Mouse (Mus musculus) embryonic facial prominence, embryonic 15.5 days (tissue): ENCODE results near the gene Clec3b. TPM values are rescaled to one million over a fixed set of nuclear protein-coding genes. Genes with fewer than 3 reads are reported as not detected.

ENCODE experiments used
- ATAC-seq: fragments of 200-750 bp; cut with Nextera tagmentation; 2 replicates; pipeline ENCODE4 v1.8.0; 2017; ENCODE audit warnings: low read depth, moderate TSS enrichment; ENCODE audit not compliant: insufficient number of reproducible peaks, low FRiP score, low TSS enrichment
- H3K27ac ChIP-seq: fragments of 300-500 bp; sonication (generic); replicated peaks from 2 replicates; pipeline ENCODE4 v1.5.1; 2015; ENCODE audit warnings: mild to moderate bottlenecking, inconsistent platforms
- H3K27me3 ChIP-seq: fragments of 300-500 bp; sonication (generic); 2 replicates; pipeline ENCODE4 v1.6.1; 2015; ENCODE audit warnings: inconsistent platforms
- H3K36me3 ChIP-seq: fragments of 300-500 bp; sonication (generic); 2 replicates; pipeline ENCODE4 v1.6.1; 2015; ENCODE audit warnings: mild to moderate bottlenecking, inconsistent platforms
- H3K4me1 ChIP-seq: fragments of 300-500 bp; sonication (generic); 2 replicates; pipeline ENCODE4 v1.6.1; 2015; ENCODE audit warnings: inconsistent platforms
- H3K4me2 ChIP-seq: fragments of 300-500 bp; sonication (generic); replicated peaks from 2 replicates; pipeline ENCODE4 v1.6.1; 2015; ENCODE audit warnings: mild to moderate bottlenecking, inconsistent platforms
- H3K4me3 ChIP-seq: fragments of 300-500 bp; sonication (generic); replicated peaks from 2 replicates; pipeline ENCODE4 v1.5.1; 2015; ENCODE audit warnings: mild to moderate bottlenecking, inconsistent platforms
- H3K9ac ChIP-seq: fragments of 300-500 bp; sonication (generic); 2 replicates; pipeline ENCODE4 v1.6.1; 2015; ENCODE audit warnings: inconsistent platforms
- H3K9me3 ChIP-seq: fragments of 300-500 bp; sonication (generic); replicated peaks from 2 replicates; pipeline ENCODE4 v1.6.1; 2016; ENCODE audit warnings: inconsistent platforms
- WGBS: fragments of 180-500 bp; shearing (Covaris S2); methylation state at CpG from one replicate; pipeline ENCODE4 v1.1.7; 2015; 5-methylcytosine and 5-hydroxymethylcytosine counted together
- polyA plus RNA-seq: library from polyadenylated mRNA; unstranded; fragments of >200 nt; fragmentation: Nextera tagmentation; extraction: Ambion mirVana; gene quantifications from 2 replicates; pipeline ENCODE4 v1.2.1, GENCODE M21; 2015

The Clec3b gene
- polyA plus RNA-seq, 1 experiment from 2014 or later, result 5.4 TPM

- WGBS, result 87% methylated on average over 6 of the region's 6 CpGs
- no peaks in the 10 kb centered on the region for H3K27me3 ChIP-seq
- H3K36me3 ChIP-seq, result peaks cover 66% of the 10 kb centered on the region
- no peak for ATAC-seq
- H3K4me2 ChIP-seq, result no peak overlapping the region
- no peaks in the 10 kb centered on the region for H3K9me3 ChIP-seq
- no peaks in the 10 kb centered on the region for H3K4me1 ChIP-seq
- H3K4me3 ChIP-seq, result no peak overlapping the region
- no peak overlapping the region for H3K9ac ChIP-seq
- H3K27ac ChIP-seq, result no peak overlapping the region
Observed at GRCm38 (mm10) chr9:123123571-123124412, 27.0 kb upstream of the Clec3b start.

- H3K27ac ChIP-seq, result no peak overlapping the region
Observed at GRCm38 (mm10) chr9:123124413-123124981, 26.2 kb upstream of the Clec3b start.

GRCm38 (mm10) chr9:123127663-123128062, 23.1 kb upstream of the Clec3b start:
- Histone ChIP-seq H3K27ac (no peak overlapping the region), H3K4me2 (no peak overlapping the region), H3K9ac (no peak overlapping the region), H3K27me3 (no peaks in the 10 kb centered on the region), H3K4me3 (no peak overlapping the region), H3K4me1 (no peaks in the 10 kb centered on the region), H3K36me3 (peaks cover 66% of the 10 kb centered on the region), H3K9me3 (no peaks in the 10 kb centered on the region)
- 95% methylated on average over 6 of the region's 6 CpGs for WGBS
- ATAC-seq, result no peak

More at GRCm38 (mm10) chr9:123124413-123124981, 26.2 kb upstream of the Clec3b start:
- Histone ChIP-seq H3K9me3 (no peaks in the 10 kb centered on the region), H3K27me3 (no peaks in the 10 kb centered on the region), H3K4me1 (no peaks in the 10 kb centered on the region), H3K9ac (no peak overlapping the region), H3K36me3 (peaks cover 65% of the 10 kb centered on the region), H3K4me3 (no peak overlapping the region), H3K4me2 (no peak overlapping the region)
- ATAC-seq, result no peak
- WGBS, result 91% methylated on average over 2 of the region's 2 CpGs

GRCm38 (mm10) chr9:123132994-123133393, 17.8 kb upstream of the Clec3b start:
- H3K27ac ChIP-seq, result no peak overlapping the region
- no peak overlapping the region for H3K4me2 ChIP-seq
- 91% methylated on average over 3 of the region's 3 CpGs for WGBS
- no peak overlapping the region for H3K9ac ChIP-seq
- no peak for ATAC-seq
- no peaks in the 10 kb centered on the region for H3K9me3 ChIP-seq
- no peaks in the 10 kb centered on the region for H3K27me3 ChIP-seq
- no peak overlapping the region for H3K4me3 ChIP-seq
- H3K4me1 ChIP-seq, result peaks cover 3% of the 10 kb centered on the region; the same call in 1 of the 2 replicates
- peaks cover 94% of the 10 kb centered on the region for H3K36me3 ChIP-seq

GRCm38 (mm10) chr9:123136953-123137682, 13.6 kb upstream of the Clec3b start:
- H3K4me1 ChIP-seq, result peaks cover 3% of the 10 kb centered on the region; the same call in 1 of the 2 replicates
- no peaks in the 10 kb centered on the region for H3K27me3 ChIP-seq
- no peak for ATAC-seq
- H3K4me2 ChIP-seq, result no peak overlapping the region
- no peaks in the 10 kb centered on the region; the same call in 1 of the 2 replicates for H3K9me3 ChIP-seq
- no peak overlapping the region for H3K27ac ChIP-seq
- H3K9ac ChIP-seq, result no peak overlapping the region
- H3K4me3 ChIP-seq, result no peak overlapping the region
- peaks cover 77% of the 10 kb centered on the region for H3K36me3 ChIP-seq
- 64% methylated on average over 7 of the region's 7 CpGs for WGBS

- H3K4me2 ChIP-seq, result no peak overlapping the region
- H3K9ac ChIP-seq, result no peak overlapping the region
- 0 out of 2 replicates have a peak overlapping the region, but pooled peaks have one; percentile 36 for H3K27ac ChIP-seq
- H3K36me3 ChIP-seq, result peaks cover 64% of the 10 kb centered on the region
- WGBS, result 52% methylated on average over 5 of the region's 5 CpGs
- peak; percentile 67; the same call in 1 of the 2 replicates for ATAC-seq
- peaks cover 3% of the 10 kb centered on the region; the same call in 1 of the 2 replicates for H3K4me1 ChIP-seq
- no peaks in the 10 kb centered on the region for H3K27me3 ChIP-seq
- no peak overlapping the region for H3K4me3 ChIP-seq
- peaks cover 3% of the 10 kb centered on the region for H3K9me3 ChIP-seq
Observed at GRCm38 (mm10) chr9:123138891-123139474, 11.8 kb upstream of the Clec3b start.

- Histone ChIP-seq H3K27me3 (no peaks in the 10 kb centered on the region), H3K4me2 (no peak overlapping the region), H3K36me3 (peaks cover 55% of the 10 kb centered on the region), H3K27ac (0 out of 2 replicates have a peak overlapping the region, but pooled peaks have one; percentile 36), H3K4me3 (no peak overlapping the region), H3K9me3 (peaks cover 8% of the 10 kb centered on the region), H3K9ac (no peak overlapping the region), H3K4me1 (peaks cover 3% of the 10 kb centered on the region; the same call in 1 of the 2 replicates)
- WGBS, result 89% methylated on average over 4 of the region's 4 CpGs
- ATAC-seq, result no peak
Observed at GRCm38 (mm10) chr9:123139887-123140614, 10.7 kb upstream of the Clec3b start.

GRCm38 (mm10) chr9:123148430-123148829, 2.3 kb upstream of the Clec3b start:
- Histone ChIP-seq H3K27me3 (no peaks in the 10 kb centered on the region), H3K4me2 (no peak overlapping the region), H3K4me1 (no peaks in the 10 kb centered on the region), H3K36me3 (peaks cover 11% of the 10 kb centered on the region), H3K4me3 (no peak overlapping the region), H3K9me3 (peaks cover 8% of the 10 kb centered on the region; the same call in 1 of the 2 replicates), H3K9ac (no peak overlapping the region), H3K27ac (no peak overlapping the region)
- no peak for ATAC-seq
- WGBS, result 59% methylated on average over 5 of the region's 5 CpGs

GRCm38 (mm10) chr9:123151561-123151960, 815 bp downstream of the Clec3b start:
- Histone ChIP-seq H3K4me3 (no peak overlapping the region), H3K4me1 (no peaks in the 10 kb centered on the region), H3K9ac (no peak overlapping the region), H3K27ac (no peak overlapping the region), H3K27me3 (no peaks in the 10 kb centered on the region), H3K36me3 (no peaks in the 10 kb centered on the region), H3K4me2 (no peak overlapping the region), H3K9me3 (no peaks in the 10 kb centered on the region)
- no peak for ATAC-seq
- WGBS, result 57% methylated on average over 1 of the region's 1 CpGs

- Histone ChIP-seq H3K9me3 (no peaks in the 10 kb centered on the region), H3K27ac (no peak overlapping the region), H3K27me3 (no peaks in the 10 kb centered on the region), H3K4me1 (no peaks in the 10 kb centered on the region), H3K9ac (no peak overlapping the region), H3K4me2 (no peak overlapping the region), H3K4me3 (no peak overlapping the region), H3K36me3 (no peaks in the 10 kb centered on the region)
- no peak for ATAC-seq
- 65% methylated on average over 3 of the region's 3 CpGs for WGBS
Observed at GRCm38 (mm10) chr9:123152026-123152425, 1.3 kb downstream of the Clec3b start.
